Mouse (Mus musculus) neural tube, embryonic 13.5 days (tissue): Measurements from ENCODE around the gene Frrs1. TPM values are rescaled to one million over a fixed set of nuclear protein-coding genes. Genes with fewer than 3 reads are reported as not detected.

Experiments used
- polyA plus RNA-seq: library from polyadenylated mRNA; unstranded; fragments of >200 nt; fragmentation: Nextera tagmentation; extraction: Ambion mirVana; gene quantifications from 2 replicates; pipeline ENCODE4 v1.2.1, GENCODE M21; 2015

The Frrs1 gene
- polyA plus RNA-seq, 1 experiment from 2014 or later: 2.4 TPM

Other genes starting within 250 kb of the Frrs1 start
- gene Trmt13, start 244.9 kb upstream of the Frrs1 start, polyA plus RNA-seq: 26.9 and 28.6 TPM in 2 replicates
- 55.5 and 63.3 TPM in 2 replicates for gene Mfsd14a, start 196.8 kb upstream of the Frrs1 start, polyA plus RNA-seq
- not detected in 2 replicates for gene Gm43191, start 178.2 kb upstream of the Frrs1 start, polyA plus RNA-seq
- 7.9 and 8.7 TPM in 2 replicates for gene Slc35a3, start 146.6 kb upstream of the Frrs1 start, polyA plus RNA-seq
- gene Agl, start 51.3 kb upstream of the Frrs1 start, polyA plus RNA-seq: 18.3 and 19.3 TPM in 2 replicates
- gene 4930455H04Rik, start 108.8 kb downstream of the Frrs1 start, polyA plus RNA-seq: not detected in 2 replicates
- gene Palmd, start 109.5 kb downstream of the Frrs1 start, polyA plus RNA-seq: 6.4 and 9.4 TPM in 2 replicates